Mouse (Mus musculus) limb, embryonic 14.5 days (tissue): ENCODE measurements at regions not wholly inside any gene's neighbourhood (a gene's known extent, or its start where the extent isn't known, plus 50 kb on each side); places are given as distances from the start of the nearest gene placed in this dataset.

Source experiments
- ATAC-seq: fragments of 200-750 bp; cut with Nextera tagmentation; 2 replicates; pipeline ENCODE4 v1.8.0; 2017; ENCODE audit warnings: low read depth, moderate number of reproducible peaks, moderate TSS enrichment; ENCODE audit not compliant: low FRiP score
- DNase-seq: peaks from one replicate; pipeline ENCODE4 v3.0.0-alpha.2; 2015; ENCODE audit warnings: low spot score
- H3K27ac ChIP-seq: fragments of 300-500 bp; sonication (generic); replicated peaks from 2 replicates; pipeline ENCODE4 v1.5.1; 2014; ENCODE audit warnings: low read depth, mild to moderate bottlenecking, low read length, moderate library complexity, mixed read lengths
- H3K27me3 ChIP-seq: fragments of 300-500 bp; sonication (generic); 2 replicates; pipeline ENCODE4 v1.6.1; 2014; ENCODE audit warnings: low read length, mixed read lengths; ENCODE audit not compliant: control insufficient read depth, insufficient read depth
- H3K36me3 ChIP-seq: fragments of 300-500 bp; sonication (generic); 2 replicates; pipeline ENCODE4 v1.6.1; 2014; ENCODE audit warnings: mild to moderate bottlenecking, low read length, moderate library complexity, mixed read lengths; ENCODE audit not compliant: control insufficient read depth, insufficient read depth
- H3K4me1 ChIP-seq: fragments of 300-500 bp; sonication (generic); 2 replicates; pipeline ENCODE4 v1.6.1; 2014; ENCODE audit warnings: antibody characterized with exemption, low read length, mixed read lengths; ENCODE audit not compliant: control insufficient read depth, insufficient read depth
- H3K4me2 ChIP-seq: fragments of 300-500 bp; sonication (generic); replicated peaks from 2 replicates; pipeline ENCODE4 v1.6.1; 2014; ENCODE audit warnings: low read depth, mild to moderate bottlenecking, low read length, moderate library complexity; ENCODE audit not compliant: severe bottlenecking
- H3K4me3 ChIP-seq: fragments of 300-500 bp; sonication (generic); replicated peaks from 2 replicates; pipeline ENCODE4 v1.5.1; 2014; ENCODE audit warnings: low read length
- H3K9ac ChIP-seq: fragments of 300-500 bp; sonication (generic); 2 replicates; pipeline ENCODE4 v1.6.1; 2014; ENCODE audit warnings: mild to moderate bottlenecking, low read depth, low read length, moderate library complexity; ENCODE audit not compliant: severe bottlenecking
- H3K9me3 ChIP-seq: fragments of 300-500 bp; sonication (generic); 2 replicates; pipeline ENCODE4 v1.6.1; 2016; ENCODE audit warnings: low read length; ENCODE audit not compliant: control insufficient read depth
- POLR2A ChIP-seq: fragments of 200-500 bp; IDR thresholded peaks from 2 replicates; pipeline ENCODE4 v1.8.0; 2012; ENCODE audit warnings: inconsistent platforms, mild to moderate bottlenecking, moderate library complexity, borderline replicate concordance; ENCODE audit not compliant: insufficient read depth, insufficient read length; ENCODE audit errors: extremely low read depth
- WGBS: fragments of 180-500 bp; shearing (Covaris S2); extraction: QIAGEN DNeasy Blood & Tissue Kit; methylation state at CpG from one replicate; pipeline ENCODE4 v1.1.7; 2014; 5-methylcytosine and 5-hydroxymethylcytosine counted together

- Histone ChIP-seq H3K9ac (no peak overlapping the region), H3K27me3 (peaks cover 52% of the 10 kb centered on the region), H3K4me2 (no peak overlapping the region), H3K36me3 (no peaks in the 10 kb centered on the region), H3K27ac (no peak overlapping the region), H3K9me3 (no peaks in the 10 kb centered on the region), H3K4me3 (no peak overlapping the region), H3K4me1 (peaks cover 8% of the 10 kb centered on the region)
- WGBS, result 11% methylated on average over 15 of the region's 15 CpGs
- DNase-seq, result no peak
- ATAC-seq, result no peak
- TF ChIP-seq POLR2A, result no peak
Observed at GRCm38 (mm10) chr2:168842261-168842740, 74.6 kb upstream of the Sall4 start.

DNA sequence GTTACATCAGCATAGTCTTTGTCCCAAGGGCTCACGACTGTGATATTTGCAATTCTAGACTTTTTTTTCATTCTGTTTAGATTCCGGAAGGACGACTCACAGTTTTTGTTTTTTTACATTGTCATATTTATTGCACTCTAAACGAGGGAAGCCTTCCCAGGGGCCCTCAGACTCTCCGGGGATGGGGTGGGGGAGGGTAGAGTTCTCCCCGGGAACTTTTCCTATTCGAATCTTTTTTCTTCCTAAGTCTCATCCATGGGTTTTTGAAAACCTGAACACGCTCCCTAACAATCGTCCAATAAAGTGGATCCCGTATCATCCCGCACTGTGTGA is 73.9 kb upstream of the Sall4 start:
- TF ChIP-seq POLR2A, result no peak
- Histone ChIP-seq H3K36me3 (no peaks in the 10 kb centered on the region), H3K4me1 (peaks cover 8% of the 10 kb centered on the region), H3K9me3 (no peaks in the 10 kb centered on the region), H3K27me3 (peaks cover 52% of the 10 kb centered on the region), H3K4me2 (no peak overlapping the region), H3K27ac (no peak overlapping the region), H3K4me3 (no peak overlapping the region), H3K9ac (no peak overlapping the region)
- ATAC-seq (no peak), DNase-seq (no peak)
- 2% methylated on average over 11 of the region's 11 CpGs for whole genome bisulfite sequencing

DNA sequence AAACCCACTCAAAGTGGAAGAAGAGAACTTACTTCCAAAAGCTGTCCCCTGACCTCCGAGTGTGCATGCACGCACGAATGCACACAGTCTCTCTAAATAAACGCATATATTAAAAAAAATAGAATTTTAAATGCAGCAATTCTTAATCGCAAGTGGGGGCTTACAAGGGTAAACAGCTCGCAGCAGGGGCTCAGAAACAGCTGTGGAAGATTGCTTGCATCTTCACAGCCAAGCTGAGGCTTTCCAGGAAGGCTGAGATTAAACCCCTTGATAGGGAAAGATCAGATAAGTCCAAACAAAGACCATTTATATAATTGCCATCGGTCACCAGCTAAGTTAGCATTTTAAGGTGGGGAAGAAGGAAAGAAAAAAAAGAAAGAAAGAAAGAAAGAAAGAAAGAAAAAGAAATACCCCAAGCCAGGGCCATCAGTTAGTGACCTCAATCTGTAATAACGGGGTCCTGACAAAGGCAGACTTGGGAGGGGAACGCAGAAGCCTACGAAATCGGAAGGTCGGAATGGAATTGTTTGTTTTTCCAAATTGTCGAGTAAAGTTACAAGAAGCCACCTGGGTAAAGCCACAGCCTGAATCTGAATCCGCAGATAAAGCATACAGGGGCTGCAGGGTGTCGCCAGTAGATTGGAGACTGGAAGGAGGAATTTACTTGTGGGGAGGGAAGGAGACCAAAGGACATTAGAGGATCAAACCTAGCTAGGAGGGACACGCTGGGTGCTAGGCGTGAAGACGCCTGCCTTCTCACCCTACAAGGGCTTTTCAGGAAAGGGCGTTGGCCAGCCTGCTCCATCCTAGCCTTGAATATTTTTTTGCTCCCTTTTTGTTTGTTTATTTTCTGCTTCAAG is 73.3 kb upstream of the Sall4 start:
- 11% methylated on average over 19 of the region's 19 CpGs for WGBS
- no peak for ATAC-seq
- H3K4me1 ChIP-seq, result peaks cover 8% of the 10 kb centered on the region
- H3K27me3 ChIP-seq, result peaks cover 52% of the 10 kb centered on the region
- no peak overlapping the region for H3K4me2 ChIP-seq
- no peaks in the 10 kb centered on the region for H3K9me3 ChIP-seq
- DNase-seq, result no peak
- H3K36me3 ChIP-seq, result no peaks in the 10 kb centered on the region
- H3K27ac ChIP-seq, result no peak overlapping the region
- TF ChIP-seq POLR2A, result no peak
- no peak overlapping the region for H3K4me3 ChIP-seq
- H3K9ac ChIP-seq, result no peak overlapping the region

DNA sequence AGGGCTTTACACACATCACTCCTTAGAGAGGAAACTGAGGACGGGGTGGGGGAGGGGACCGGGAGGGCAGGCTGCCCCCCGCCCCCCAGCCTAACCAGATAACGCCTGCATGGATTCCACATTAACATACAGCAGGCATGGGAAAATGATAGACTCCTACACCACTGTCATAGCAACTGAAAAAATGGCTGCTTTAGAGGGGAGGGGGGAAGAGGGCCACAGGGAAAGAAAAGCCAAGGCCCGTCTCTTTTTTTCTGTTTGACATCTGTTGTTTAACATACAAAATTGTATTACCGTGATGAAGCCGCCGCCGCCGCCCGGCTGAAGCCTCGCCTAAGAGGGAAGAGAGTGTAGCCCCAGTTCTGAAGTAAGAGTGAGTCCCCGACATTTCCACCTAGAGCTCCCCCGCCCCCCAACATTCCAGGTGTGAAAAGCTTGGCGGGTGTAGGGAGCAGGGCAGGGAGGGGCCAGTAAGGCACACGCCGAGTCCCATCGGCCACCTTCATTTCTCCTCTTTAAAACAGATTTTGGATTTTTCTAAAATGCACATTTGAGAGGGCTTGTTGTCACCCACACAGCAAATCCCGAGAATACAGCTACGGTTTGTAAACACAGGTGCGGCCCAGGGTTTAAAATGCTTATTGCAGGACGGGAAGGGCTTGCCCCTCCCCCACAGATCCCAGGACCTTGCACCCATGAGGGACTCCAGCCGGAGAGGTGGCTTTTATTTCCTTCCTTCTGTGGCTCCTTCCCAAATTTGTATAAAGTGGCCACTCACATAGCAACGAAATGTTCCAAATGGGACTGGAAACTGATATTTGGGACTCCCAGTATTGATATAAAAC is 72.3 kb upstream of the Sall4 start:
- WGBS, result 3% methylated on average over 24 of the region's 24 CpGs
- TF ChIP-seq POLR2A, result no peak
- Histone ChIP-seq H3K4me1 (peaks cover 8% of the 10 kb centered on the region), H3K9ac (no peak overlapping the region), H3K27ac (no peak overlapping the region), H3K4me2 (peak overlapping the region; percentile 39; the same call in 1 of the 2 replicates), H3K4me3 (peak overlapping the region; percentile 13), H3K27me3 (peaks cover 52% of the 10 kb centered on the region), H3K36me3 (no peaks in the 10 kb centered on the region), H3K9me3 (no peaks in the 10 kb centered on the region)
- DNase-seq (no peak), ATAC-seq (peak; percentile 41; the same call in 1 of the 2 replicates)

DNA sequence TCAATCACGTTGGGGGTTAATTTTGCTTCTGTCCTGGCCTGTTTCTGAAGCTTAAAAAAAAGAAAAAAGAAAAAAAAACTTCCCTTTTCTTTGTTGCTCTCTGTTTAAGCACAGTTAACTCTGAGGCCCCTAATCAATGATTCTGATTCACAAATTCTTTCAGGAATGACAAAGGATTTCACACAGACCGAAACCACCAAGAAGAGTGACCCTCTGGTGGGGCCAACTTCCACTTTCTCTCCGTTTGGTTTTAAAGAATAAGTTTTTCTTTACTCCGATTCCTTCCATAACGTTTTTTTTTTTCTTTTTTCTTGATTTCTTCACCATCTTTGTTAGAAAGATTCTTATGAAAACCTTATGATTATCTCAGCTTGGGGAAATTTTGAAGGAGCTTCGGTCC is 71.5 kb upstream of the Sall4 start:
- H3K4me1 ChIP-seq, result peaks cover 8% of the 10 kb centered on the region
- H3K4me2 ChIP-seq, result no peak overlapping the region

More for the DNA sequence above, 71.5 kb upstream of the Sall4 start:
- Histone ChIP-seq H3K9me3 (no peaks in the 10 kb centered on the region), H3K9ac (no peak overlapping the region), H3K4me3 (no peak overlapping the region), H3K27me3 (peaks cover 52% of the 10 kb centered on the region), H3K36me3 (no peaks in the 10 kb centered on the region), H3K27ac (no peak overlapping the region)
- TF ChIP-seq POLR2A, result no peak
- 25% methylated on average over 6 of the region's 6 CpGs for WGBS
- ATAC-seq, result no peak
- DNase-seq, result no peak
